Mouse (Mus musculus) spleen, adult 18-20 months (tissue): ENCODE measurements around the gene Gm973.

Experiments used
- DNase-seq, 2 experiments: peaks; one replicate each; pipeline ENCODE4 v3.0.0; 2022; ENCODE audit warnings: mixed read lengths in 2 of 2

Gm973 gene

DNA sequence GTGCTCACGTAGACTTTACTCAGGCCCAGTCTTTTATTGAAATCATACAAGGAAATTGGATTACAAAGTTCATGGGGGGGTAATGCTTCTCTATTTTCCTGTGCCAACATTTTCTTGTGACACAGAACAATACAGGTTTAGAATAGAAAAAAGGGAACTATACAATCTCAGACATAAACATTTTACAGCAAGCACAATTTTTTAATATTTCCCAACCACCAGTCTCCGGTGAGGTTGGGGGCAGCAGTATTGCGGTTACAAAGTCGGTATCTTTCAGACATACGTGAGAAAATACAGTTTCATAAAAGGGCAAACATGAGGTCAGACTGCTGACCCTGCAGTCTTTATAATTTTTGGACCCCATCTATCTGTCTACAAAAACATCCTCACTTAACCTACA is 20.1 kb upstream of the Gm973 start:
- DNase-seq = no peak

DNA sequence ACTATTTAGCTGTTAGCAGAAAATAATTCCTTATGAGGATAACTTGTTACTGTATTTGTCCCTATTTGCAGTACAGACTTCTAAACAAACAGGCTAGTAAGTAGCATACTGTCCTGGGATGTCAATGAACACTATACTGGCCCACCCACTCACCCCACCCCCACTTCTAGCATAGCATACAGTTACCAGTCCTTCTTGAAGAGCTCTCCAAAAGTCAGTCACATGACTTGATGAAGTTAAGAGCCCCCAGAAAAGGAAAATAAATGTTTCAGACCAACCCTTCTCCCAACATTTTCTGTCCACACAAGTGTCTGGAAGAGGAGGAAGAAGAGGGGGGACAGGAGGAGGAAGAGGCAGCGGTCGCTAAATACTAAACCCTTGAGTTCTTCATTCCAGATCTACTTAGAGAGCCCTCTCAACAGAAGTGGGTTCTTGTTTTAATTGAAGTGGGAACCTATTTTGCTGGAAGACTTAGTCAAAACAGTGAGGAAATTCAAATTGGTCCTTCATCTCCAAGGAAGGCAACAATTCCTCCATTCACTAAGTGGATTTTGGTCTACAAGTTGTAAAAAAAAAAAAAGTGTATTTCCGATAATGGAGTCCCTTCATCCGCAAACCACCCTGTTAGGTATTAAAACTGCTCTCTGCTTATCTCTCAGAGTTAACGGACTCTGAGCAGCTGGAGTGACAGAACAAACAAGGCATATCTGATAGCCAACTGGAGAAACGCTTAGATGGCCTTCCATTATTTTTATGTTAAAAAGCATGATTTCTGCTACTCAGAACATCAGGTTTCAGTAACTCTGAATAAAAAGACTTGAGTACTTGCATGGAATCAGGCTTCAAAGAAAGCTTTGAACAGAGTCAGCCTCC is 18.1 kb upstream of the Gm973 start:
- no peak for DNase-seq

GRCm38 (mm10) chr1:59499327-59499726 is 16.7 kb upstream of the Gm973 start:
- DNase-seq = no peak

GRCm38 (mm10) chr1:59502355-59502754 is 13.7 kb upstream of the Gm973 start:
- no peak for DNase-seq

GRCm38 (mm10) chr1:59503659-59504301 is 12.3 kb upstream of the Gm973 start:
- DNase-seq = no peak

- no peak for DNase-seq
Observed at GRCm38 (mm10) chr1:59504302-59504700, 11.8 kb upstream of the Gm973 start.

- no peak for DNase-seq
Observed at GRCm38 (mm10) chr1:59508463-59509139, 7.5 kb upstream of the Gm973 start.

DNA sequence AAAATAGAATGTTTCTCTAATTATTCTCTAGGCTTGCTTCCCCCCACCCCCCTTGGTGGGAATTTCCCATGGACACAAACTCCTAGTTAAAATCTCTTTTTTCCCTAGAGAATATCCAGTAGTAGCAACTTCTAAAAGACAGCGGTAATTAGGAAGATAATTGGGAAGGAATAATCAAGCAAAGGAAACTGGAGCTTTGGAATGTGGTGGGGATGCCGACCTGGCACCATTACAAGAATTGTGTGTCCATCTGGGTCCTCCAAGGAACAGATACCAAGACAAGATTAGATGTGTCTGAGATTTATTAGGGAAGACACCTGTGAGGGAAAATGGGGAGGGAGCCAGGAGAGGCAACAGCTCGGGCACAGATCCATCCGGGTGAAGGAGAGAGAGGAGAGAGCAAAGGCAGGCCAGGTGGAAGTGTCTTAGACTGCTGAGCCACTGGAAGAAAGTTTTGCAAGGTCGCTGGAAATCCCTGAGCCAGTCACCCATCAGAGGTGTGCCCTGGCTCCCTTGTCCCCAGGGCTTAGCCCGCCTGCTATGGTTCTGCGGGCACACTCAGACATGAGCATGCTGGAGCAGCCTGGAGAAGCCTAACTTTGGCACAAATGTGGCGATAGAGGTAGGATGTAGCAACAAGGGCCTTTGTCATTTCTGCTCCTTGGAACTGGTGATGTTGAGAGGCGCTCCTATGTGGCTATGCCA is 4.3 kb upstream of the Gm973 start:
- DNase-seq = no peak

DNA sequence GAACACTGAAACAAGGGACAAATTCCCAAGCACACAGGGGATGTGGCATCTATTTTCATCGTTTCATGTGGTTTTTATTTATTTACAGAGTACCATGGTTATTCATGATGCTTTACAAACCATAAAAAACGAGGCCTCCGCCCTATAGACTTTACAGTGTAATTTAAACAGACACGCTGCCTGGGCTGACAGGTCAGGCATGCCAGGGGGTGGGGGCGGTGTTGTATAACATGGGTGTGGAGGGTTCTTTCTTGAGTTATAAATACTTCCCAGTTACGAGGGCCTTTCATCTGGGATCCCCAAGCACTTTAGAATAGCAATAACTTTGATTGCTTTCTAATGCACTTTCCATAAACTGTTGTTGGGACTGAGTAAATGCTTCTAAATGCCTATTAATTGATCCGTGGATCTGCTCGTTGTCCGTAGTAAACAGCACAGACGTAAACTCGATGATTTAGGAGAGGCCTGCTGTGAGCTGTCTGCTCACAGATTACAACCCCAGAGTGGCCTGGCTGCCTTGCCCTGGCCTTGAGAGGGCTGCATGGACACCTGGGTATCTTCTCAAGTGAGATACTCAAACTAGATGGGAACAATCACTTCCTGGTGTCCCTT is 4.3 kb downstream of the Gm973 start:
- no peak for DNase-seq

DNA sequence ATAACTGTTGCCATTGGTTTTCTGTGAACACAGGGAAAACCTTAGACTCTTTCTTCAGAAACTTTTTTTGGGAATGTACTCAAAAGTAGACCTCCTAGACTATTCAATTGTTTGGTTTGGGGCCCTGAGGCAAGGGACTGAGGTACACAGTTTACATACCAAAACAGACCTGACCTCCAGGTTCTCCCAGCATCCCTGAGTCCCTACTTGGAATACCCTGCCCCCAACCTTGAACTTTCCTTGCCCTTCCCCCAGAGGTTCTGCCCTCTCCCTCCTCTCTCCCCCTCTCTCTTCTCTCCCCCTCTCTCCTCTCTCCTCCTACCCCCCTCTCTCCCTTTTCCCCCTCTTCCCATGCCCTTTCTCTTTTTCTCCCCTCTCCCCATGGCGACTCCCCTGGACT is 6.4 kb downstream of the Gm973 start:
- no peak for DNase-seq

GRCm38 (mm10) chr1:59523378-59523958 is 7.4 kb downstream of the Gm973 start:
- no peak for DNase-seq

DNA sequence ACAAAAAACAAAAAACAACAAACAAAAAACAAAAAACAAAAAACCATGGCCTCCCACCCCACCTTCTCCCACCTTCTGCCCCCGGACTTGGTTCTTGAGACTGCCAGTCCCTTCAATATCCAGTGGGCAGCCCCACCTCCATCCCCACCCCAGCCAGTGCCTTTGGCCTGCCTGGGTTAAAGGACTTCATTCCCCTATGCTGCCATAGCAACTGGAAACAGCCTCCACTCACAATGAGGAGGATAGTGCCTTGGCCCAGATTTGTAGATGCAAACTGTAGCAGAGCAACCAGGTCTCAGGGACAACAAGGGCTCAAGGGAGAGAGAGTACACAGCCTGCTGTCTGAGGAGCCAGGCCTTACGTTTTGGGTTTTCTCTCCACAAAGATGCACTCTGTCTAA is 8.0 kb downstream of the Gm973 start:
- no peak for DNase-seq

GRCm38 (mm10) chr1:59524759-59525158 is 8.7 kb downstream of the Gm973 start:
- DNase-seq = no peak

- DNase-seq = no peak
Observed at GRCm38 (mm10) chr1:59527219-59527618, 11.2 kb downstream of the Gm973 start.

DNA sequence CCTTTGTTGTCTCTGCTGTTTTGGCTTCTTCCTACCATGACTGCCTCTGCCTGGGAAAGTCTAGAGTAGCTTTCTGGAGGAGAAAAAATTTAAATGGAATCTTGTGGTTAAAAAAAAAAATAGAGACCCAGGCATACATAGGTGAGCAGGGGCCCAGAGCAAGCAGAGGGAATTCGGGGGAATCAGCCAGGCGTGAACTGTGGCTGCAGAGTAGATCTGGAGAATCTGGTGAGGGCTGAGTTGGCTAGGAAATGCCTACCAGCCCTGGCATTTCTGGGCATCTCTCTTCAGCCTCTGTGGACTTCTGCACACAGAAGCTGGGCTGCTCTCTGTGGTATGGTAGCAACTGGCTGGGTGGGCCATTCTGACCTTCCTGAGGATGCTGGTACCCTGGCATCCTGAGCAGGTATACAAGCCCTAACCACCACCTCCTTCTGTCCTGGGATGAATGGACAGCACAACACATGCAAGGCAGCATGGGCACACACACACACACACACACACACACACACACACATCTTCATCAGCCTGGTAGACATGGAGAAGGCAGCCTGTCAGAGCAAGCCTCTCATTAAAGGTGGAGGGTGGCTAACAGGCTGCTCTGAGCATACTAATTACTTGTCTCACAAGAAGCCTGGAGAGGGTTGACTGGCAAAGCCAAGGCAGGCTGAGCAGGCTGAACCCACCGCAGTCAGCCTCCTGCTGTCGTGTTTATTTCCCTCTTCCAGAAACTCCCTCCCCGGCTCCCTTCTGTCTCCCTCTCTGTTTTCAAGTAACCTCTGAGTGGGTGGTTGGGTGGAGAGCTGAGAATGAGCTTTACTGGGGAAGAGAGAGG is 19.1 kb downstream of the Gm973 start:
- DNase-seq = no peak

- DNase-seq = no peak
Observed at GRCm38 (mm10) chr1:59538381-59538780, 22.3 kb downstream of the Gm973 start.

- DNase-seq = no peak
Observed at GRCm38 (mm10) chr1:59540537-59541148, 24.6 kb downstream of the Gm973 start.

GRCm38 (mm10) chr1:59541271-59542020 is 25.4 kb downstream of the Gm973 start:
- DNase-seq = no peak

GRCm38 (mm10) chr1:59542231-59542630 is 26.2 kb downstream of the Gm973 start:
- DNase-seq = no peak

DNA sequence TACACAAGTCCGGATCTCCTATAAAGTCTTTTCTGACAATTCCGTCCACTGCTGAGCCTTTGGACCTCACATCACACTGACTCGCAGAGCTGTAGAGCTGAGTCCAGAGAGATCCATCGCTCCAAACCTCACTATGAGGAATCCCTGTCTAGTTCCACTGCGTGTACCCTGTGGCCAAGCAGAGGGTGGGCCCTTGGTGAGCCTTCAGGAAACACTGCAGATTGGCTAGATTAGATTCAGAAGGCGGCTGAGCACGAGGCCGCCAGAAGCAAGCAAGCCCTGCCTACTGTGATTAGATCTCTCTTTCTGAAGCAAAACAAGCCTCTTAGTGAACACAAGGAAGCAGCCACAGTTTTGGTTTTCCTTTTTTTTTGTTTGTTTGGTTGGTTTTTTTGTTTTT is 27.8 kb downstream of the Gm973 start:
- no peak for DNase-seq
